Mouse (Mus musculus): ENCODE results near the gene Rgs12. TPM values are rescaled to one million over a fixed set of nuclear protein-coding genes. Genes with fewer than 3 reads are reported as not detected.

Rgs12 gene
- 125 and 161 TPM in 2 replicates for polyA plus RNA-seq (2012; rRNA removed)

DNA sequence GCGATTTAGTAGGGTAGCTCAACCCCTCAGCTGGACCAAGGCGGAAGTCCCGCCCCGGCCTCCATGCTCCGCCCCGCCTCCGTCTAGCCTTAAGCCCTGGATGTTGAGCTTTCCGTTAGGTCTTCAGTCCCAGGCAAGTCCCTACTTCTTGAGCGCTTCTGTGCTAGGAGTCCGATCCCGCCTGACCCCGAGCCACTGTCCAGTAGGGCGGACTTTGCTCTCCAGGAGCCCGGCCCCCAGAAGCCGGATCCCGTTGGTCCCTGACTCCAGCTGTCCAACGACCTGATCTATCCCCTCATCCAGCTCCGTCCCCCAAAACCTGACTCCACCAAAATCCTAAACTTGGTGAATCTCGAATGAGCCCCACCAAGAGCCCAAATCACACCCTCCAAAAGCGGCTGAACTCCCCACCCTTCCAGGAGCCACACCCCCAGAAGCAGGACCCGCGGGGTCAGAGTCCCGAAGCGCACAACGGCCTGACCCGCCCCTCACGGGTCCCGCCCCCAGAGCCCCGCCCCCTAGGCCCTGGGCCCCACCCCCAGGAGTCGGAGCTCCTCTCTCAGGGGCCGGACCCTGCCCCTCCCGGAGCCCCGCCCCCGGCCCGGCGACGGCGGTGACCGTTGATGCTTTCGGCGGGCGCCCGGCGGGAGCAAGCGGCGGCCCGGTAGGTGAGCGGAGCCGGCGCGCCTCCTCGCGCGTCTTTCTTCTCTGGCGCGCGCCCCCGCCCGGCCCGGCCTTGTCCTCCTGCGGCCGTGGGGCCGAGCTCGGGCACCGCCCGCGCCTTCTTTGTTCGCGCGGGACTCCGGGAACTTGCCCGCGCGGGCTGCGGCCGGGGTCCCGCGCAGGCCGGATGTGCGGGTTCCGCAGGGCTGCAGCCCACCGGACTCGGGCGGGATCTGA is at the start of gene Rgs12:
Gene Rgs12 (plus strand): TSS at position 585 of the 900 bp plus-strand sequence.
- H3K4me3 ChIP-seq (replicated peaks; ENCODE audit: extremely low read depth, low read depth, low read length): peak within 1 kb of the TSS; percentile 81
- peaks cover 9% of the 10 kb centered on the region for H3K4me1 ChIP-seq (ENCODE audit: control insufficient read depth, insufficient read depth, low read length)
- under 1% methylated on average over 79 of the region's 84 CpGs for WGBS
- TF ChIP-seq POLR2A (IDR thresholded peaks at IDR 0.05; ENCODE audit: borderline replicate concordance, extremely low read depth, low read depth, low read length): peak; percentile 55; the same call in 1 of the 2 replicates
- no peak for TF ChIP-seq CTCF (IDR thresholded peaks at IDR 0.05; ENCODE audit: insufficient read depth, low read length)
- DNase-seq: peak; percentile 83

DNA sequence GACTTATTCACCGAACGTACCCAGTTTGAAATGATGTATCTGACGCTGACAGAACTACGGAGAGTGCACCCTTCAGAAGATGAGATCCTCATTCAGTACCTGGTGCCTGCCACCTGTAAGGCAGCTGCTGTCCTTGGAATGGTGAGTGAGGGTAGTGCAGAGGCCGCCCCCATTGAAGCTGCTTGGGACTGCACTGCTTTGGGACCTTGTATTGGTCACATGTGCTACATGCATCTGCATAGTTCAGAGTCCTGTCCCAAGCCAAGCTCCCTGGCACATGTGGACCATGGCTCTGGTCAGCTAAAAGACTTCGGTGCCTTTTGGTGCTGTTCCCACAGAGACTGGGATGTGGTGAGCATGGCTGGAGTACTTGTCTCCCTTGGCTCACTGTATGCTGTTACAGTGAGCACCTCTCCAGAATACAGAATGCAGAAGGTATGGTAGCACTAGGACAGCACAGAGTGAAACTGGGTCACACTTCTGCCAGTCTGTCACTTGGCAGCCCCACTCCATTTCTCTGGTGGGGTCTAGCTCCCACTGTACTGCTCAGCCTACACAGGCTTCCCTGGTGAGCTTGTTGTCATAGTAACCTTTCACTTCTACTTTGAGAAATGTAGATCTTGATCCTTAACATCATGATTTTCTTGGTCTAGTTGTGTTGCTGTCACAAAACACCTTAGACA is 49.3 kb upstream of the Rgs12 start:
- DNase-seq: no peak
- Histone ChIP-seq H3K4me1 (ENCODE audit: control insufficient read depth, insufficient read depth, low read length) (no peaks in the 10 kb centered on the region; the same call in 1 of the 2 replicates), H3K4me3 (replicated peaks; ENCODE audit: extremely low read depth, low read depth, low read length) (no peak overlapping the region)
- TF ChIP-seq CTCF (IDR thresholded peaks at IDR 0.05; ENCODE audit: insufficient read depth, low read length): no peak
- no peak for TF ChIP-seq POLR2A (IDR thresholded peaks at IDR 0.05; ENCODE audit: borderline replicate concordance, extremely low read depth, low read depth, low read length)
- WGBS: 98% methylated on average over 6 of the region's 6 CpGs

DNA sequence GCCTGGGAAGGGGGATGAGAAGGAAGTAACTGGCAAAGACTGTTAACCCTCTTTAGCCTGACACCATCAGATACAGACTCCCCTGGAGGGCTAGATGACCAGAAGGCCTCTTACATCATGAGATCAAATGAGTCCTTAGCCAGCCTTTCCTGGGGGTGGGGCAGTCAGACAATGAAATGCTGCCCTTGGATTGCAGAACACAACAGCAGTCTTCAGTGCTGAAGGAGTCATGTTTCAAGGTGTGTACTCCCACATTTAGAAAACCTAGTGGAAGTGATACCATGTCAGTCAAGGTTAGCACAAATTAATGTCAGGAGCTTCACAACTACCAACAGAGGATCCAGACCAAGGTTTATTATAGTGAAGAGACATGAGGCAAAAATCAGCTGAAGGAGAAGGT is 46.9 kb upstream of the Rgs12 start:
- no peaks in the 10 kb centered on the region; the same call in 1 of the 2 replicates for H3K4me1 ChIP-seq (ENCODE audit: control insufficient read depth, insufficient read depth, low read length)
- H3K4me3 ChIP-seq (replicated peaks; ENCODE audit: extremely low read depth, low read depth, low read length): no peak overlapping the region
- DNase-seq: no peak
- TF ChIP-seq CTCF (IDR thresholded peaks at IDR 0.05; ENCODE audit: insufficient read depth, low read length) (no peak), POLR2A (IDR thresholded peaks at IDR 0.05; ENCODE audit: borderline replicate concordance, extremely low read depth, low read depth, low read length) (no peak)

DNA sequence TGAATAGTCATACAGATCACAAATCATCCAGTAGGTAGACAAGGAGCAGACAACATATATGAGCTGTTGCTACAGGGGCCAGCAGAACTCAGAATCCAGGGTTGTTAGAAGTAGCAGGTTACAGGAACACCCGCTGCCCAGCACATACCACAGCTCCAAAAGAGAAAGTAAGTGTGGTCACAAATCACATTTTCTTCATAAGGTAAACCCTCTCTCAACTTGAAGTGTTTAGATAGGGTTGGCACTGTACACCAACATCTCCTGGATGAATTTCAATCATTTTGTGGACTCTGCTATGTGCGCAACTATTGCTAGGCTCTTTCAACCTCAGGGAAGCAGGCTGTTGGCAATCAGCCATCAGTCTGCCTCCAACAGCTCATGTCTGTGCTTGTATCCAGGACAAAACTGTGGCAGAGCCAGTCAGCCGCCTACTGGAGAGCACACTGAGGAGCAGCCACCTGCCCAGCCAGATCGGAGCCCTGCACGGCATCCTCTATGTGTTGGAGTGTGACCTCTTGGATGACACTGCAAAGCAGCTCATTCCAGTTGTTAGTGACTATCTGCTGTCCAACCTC is 46.3 kb upstream of the Rgs12 start:
- no peaks in the 10 kb centered on the region; the same call in none of the 2 replicates for H3K4me1 ChIP-seq (ENCODE audit: control insufficient read depth, insufficient read depth, low read length)
- DNase-seq: peak; percentile 76
- WGBS: 59% methylated on average over 5 of the region's 5 CpGs
- H3K4me3 ChIP-seq (replicated peaks; ENCODE audit: extremely low read depth, low read depth, low read length): no peak overlapping the region
- TF ChIP-seq POLR2A (IDR thresholded peaks at IDR 0.05; ENCODE audit: borderline replicate concordance, extremely low read depth, low read depth, low read length) (no peak), CTCF (IDR thresholded peaks at IDR 0.05; ENCODE audit: insufficient read depth, low read length) (peak; percentile 19; the same call in 1 of the 2 replicates)

DNA sequence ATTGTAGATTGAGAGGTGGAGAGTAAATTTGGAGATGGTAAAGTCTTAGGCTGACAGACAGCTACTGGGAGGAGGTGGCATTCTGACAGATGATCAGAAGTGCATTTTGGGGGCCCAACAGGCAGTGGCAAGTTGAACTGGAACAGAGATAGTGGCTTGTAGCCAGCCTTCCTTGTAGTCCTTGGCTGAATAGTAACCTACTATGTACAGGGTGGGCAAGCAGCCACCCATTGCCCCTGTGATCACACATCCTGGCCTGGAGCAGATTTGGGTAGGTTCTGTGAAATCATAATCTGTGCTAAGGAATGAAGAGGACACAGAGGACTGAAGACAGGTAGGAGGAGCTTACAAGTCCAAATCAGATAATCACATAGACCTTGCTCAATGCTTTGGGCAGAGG is 44.8 kb upstream of the Rgs12 start:
- Histone ChIP-seq H3K4me3 (replicated peaks; ENCODE audit: extremely low read depth, low read depth, low read length) (no peak overlapping the region), H3K4me1 (ENCODE audit: control insufficient read depth, insufficient read depth, low read length) (peaks cover 3% of the 10 kb centered on the region)
- no peak for DNase-seq
- no peak for TF ChIP-seq CTCF (IDR thresholded peaks at IDR 0.05; ENCODE audit: insufficient read depth, low read length)
- TF ChIP-seq POLR2A (IDR thresholded peaks at IDR 0.05; ENCODE audit: borderline replicate concordance, extremely low read depth, low read depth, low read length): no peak

DNA sequence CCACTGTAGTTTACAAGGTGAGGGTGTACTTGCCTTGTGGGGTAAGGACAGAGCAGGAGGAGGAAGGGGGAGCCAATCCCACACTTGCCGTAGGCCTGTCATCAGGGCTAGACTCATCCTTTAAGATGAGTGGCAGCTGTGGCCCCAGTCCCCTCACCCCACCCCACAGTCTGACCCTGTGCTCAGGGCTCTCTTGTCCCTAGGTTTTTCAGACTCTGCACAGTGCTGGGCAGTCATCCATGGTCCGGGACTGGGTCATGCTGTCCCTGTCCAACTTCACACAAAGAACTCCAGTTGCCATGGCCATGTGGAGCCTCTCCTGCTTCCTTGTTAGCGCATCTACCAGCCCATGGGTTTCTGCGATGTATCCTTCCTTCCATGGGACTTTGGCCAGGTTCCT is 42.0 kb upstream of the Rgs12 start:
- WGBS: 87% methylated on average over 4 of the region's 4 CpGs
- no peak overlapping the region for H3K4me3 ChIP-seq (replicated peaks; ENCODE audit: extremely low read depth, low read depth, low read length)
- TF ChIP-seq POLR2A (IDR thresholded peaks at IDR 0.05; ENCODE audit: borderline replicate concordance, extremely low read depth, low read depth, low read length) (no peak), CTCF (IDR thresholded peaks at IDR 0.05; ENCODE audit: insufficient read depth, low read length) (no peak)
- DNase-seq: no peak
- H3K4me1 ChIP-seq (ENCODE audit: control insufficient read depth, insufficient read depth, low read length): peaks cover 6% of the 10 kb centered on the region; the same call in 1 of the 2 replicates

DNA sequence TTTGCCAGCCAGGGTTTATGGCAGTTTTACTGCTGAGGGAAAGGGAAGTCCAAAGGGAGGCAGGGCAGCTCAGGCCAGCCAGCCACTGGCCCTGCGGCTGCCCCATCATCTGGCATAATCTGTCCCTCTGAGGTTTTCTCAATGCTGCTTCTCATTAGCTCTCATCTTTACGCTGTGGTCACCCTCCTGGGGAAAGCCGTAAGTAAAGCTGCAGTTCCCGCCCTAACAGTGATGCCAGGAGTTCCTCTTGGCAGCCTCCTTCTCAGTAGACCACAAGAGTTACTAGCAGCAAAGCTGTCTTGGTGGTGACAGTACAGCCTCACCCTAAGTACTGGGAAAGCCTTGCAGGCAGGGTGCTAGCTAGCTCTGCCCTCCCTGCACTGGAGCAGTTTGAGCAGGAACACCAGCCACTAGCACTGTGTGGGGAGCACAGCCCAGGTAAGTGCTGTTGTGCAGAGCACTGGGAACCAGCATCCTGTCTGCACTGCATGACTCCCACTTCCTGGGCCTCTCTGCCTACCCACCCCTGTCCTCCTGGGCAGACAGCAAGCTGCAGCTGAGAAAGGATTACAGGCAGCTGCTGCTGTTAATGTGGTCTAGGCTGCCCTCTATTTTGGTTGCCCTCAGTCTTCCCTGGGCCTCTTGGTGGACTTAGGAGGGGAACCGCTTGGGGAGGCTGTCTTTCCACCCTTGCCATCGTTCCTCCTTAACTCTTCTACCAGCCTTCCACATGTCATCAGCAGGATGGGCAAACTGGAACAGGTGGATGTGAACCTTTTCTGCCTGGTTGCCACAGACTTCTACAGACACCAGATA is 41.1 kb upstream of the Rgs12 start, which contains the start of gene Msantd1:
Gene Msantd1 (plus strand): TSS at position 103 of the 816 bp plus-strand sequence.
- peak; percentile 17 for DNase-seq

DNA sequence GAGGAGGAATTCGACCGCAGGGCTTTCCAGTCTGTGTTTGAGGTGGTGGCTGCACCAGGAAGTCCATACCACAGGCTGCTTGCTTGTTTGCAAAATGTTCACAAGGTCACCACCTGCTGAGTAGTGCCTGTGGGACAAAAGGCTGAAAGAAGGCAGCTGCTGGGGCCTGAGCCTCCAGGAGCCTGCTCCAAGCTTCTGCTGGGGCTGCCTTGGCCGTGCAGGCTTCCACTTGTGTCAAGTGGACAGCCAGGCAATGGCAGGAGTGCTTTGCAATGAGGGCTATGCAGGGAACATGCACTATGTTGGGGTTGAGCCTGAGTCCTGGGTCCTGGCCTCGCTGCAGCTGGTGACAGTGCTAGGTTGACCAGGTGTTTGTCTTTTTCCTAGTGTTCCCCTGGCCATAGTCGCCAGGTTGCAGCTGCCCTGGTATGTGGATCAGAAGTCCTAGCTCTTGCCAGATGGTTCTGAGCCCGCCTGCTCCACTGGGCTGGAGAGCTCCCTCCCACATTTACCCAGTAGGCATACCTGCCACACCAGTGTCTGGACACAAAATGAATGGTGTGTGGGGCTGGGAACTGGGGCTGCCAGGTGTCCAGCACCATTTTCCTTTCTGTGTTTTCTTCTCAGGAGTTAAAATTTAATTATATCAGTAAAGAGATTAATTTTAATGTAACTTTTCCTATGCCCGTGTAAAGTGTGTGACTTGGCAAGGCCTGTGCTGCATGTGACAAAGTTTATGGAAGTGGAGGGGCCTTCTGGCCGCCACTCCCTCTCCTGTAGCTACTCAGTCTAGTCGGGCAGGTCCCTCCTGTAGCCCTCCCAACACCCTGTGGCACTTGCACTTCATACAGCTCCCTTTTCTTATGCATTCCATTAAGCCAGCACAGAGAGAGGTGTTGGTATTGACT is 40.3 kb upstream of the Rgs12 start:
- Histone ChIP-seq H3K4me1 (ENCODE audit: control insufficient read depth, insufficient read depth, low read length) (peaks cover 6% of the 10 kb centered on the region; the same call in 1 of the 2 replicates), H3K4me3 (replicated peaks; ENCODE audit: extremely low read depth, low read depth, low read length) (no peak overlapping the region)
- 60% methylated on average over 9 of the region's 9 CpGs for WGBS
- no peak for TF ChIP-seq CTCF (IDR thresholded peaks at IDR 0.05; ENCODE audit: insufficient read depth, low read length)
- TF ChIP-seq POLR2A (IDR thresholded peaks at IDR 0.05; ENCODE audit: borderline replicate concordance, extremely low read depth, low read depth, low read length): no peak
- peak; percentile 46 for DNase-seq

More for the DNA sequence above, 41.1 kb upstream of the Rgs12 start, which contains the start of gene Msantd1:
- Histone ChIP-seq H3K4me3 (replicated peaks; ENCODE audit: extremely low read depth, low read depth, low read length) (no peak within 1 kb of the TSS), H3K4me1 (ENCODE audit: control insufficient read depth, insufficient read depth, low read length) (peaks cover 6% of the 10 kb centered on the region; the same call in 1 of the 2 replicates)
- TF ChIP-seq POLR2A (IDR thresholded peaks at IDR 0.05; ENCODE audit: borderline replicate concordance, extremely low read depth, low read depth, low read length): no peak
- no peak for TF ChIP-seq CTCF (IDR thresholded peaks at IDR 0.05; ENCODE audit: insufficient read depth, low read length)
- WGBS: 70% methylated on average over 6 of the region's 6 CpGs
